Mouse (Mus musculus): ENCODE measurements around the gene Vsir.

Gene Vsir

DNA sequence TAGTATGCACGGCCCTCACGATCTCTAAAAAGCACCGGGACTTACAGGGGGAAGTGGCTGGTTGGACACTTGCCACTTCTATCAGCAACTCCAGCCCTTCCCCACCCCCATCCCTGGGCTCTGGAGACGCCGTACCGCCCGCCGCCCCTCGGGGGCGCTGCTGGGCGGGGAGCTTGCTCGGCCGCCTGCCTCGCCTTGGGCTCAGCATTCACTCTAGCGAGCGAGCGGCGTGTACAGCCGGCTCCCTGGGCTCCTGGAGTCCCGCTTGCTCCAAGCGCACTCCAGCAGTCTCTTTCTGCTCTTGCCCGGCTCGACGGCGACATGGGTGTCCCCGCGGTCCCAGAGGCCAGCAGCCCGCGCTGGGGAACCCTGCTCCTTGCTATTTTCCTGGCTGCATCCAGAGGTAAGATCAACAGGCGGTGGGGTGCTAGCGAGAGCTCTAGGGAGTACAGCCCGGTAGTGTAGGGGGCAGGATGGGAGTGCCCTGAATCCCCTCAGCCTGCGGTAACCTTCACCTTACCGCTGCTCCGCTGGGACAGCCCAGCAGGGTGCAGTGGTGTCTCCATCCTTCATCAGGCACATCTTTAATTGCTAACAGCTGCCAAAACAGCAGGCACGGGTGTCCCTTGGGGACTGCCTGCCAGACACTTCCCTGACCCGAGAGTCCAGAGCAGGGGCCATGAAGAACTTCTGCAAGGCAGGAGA is at the start of gene Vsir:
Gene Vsir (plus strand): TSS at position 151 of the 705 bp plus-strand sequence.
- peak; percentile 94 for DNase-seq

DNA sequence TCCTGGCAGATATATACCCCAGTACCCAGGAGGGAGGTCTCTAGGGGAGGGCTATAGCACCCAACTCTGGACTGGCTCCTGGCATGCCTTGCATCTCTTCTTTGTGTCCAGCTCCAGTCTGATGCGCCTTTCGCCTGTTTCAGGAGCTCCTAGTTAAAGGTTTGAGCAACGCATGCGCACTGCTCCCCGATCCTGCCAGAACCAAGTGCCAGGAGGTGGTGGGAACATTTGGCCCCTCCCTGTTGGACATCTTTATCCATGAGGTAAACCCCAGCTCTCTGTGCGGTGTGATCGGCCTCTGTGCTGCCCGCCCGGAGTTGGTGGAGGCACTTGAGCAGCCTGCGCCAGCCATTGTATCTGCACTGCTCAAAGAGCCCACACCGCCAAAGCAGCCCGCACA is 47.0 kb upstream of the Vsir start:
- no peak for DNase-seq

DNA sequence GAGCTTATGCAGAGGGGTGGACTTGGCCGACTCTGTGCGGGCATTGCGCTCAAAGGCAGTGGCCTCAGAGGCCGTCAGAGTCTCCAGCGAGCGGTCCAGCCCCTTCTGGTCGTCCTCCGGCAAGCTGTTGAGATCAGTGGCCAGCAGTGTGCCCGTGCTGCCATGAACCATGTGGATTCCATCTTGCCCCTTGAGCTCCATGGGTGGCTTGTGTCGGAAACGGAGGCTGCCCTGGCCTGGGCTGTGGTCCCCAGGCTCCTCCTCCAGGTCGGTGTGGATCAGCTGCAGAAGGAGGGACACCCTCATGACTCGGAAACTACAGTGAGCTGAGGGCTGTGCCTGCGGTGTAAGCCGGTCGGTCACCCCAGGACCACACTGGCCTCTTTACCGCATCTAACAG is 43.2 kb upstream of the Vsir start:
- DNase-seq, result no peak

DNA sequence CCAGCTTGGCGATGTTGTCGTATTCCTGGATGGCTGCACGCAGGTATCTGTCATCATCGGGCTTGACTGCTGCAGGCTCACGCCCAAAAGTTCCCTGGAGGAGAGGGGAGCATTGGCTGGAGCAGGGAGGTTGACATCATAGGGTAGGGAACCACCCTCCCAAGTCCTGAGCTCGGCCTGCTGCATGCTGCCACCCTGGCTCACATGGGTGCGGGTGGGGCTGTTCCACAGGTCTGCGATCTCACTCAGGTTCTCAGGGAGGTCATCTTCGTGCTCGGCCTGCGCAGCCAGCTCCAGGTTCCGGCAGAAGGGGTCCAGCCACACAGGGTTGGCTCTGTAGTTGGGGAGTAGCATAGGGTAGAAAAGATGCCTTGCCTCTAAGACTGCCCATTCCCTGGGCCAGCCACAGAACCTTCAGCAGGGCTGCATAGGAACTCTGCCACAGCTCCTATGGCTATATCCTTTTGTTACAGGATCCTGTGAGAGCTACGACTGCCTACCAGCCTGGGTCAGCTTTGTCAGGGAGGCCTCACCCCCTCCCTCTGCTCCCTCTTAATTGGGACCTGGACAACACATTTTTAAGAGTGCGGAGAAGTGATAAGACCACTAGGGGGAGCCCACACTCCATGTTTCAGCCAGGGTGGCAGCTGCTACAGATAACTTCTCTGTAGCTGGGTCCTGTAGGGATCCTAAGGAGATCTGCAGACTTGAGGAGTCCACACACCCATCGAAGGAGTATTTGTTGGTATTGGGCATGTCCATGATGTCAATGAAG is 41.6 kb upstream of the Vsir start:
- peak; percentile 86 for DNase-seq

DNA sequence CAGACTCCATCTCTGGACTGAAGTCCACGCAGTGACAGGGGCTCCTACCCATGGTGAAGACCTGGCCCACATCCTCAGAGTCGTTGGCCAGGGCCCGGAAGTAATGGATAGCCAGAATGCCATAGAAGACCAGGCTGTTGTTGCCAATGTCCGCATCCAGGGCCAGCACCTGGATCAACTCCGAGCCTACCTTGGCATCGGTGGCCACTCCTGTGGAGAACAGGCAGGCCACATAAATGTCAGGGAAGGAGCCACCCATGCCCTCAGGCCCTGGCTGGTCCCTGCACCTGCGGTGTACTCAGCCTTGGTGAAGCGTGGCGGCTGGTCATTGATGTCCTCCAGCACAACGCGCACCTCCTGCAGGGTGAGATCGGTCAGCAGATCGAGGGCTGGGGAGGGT is 36.0 kb upstream of the Vsir start:
- DNase-seq, result no peak

DNA sequence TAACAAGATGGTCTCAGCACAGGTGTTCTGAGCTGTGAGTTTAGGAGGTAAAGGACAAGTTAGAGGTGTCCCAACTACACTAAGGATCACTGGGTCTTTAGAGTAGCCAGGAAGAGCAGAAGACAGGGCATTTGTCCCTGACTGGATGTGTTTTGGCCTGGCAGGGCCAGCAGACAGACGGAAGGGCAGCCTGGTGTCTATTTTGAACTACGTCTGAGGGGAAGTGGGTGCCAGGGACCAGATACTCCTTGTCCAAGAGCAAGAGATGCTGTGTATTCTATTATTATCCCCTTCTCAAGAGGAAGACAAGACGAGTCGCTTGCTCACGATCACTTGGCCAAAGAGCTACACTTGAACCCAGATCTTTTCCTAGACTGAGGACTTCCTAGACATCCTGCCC is 33.0 kb upstream of the Vsir start:
- no peak for DNase-seq

DNA sequence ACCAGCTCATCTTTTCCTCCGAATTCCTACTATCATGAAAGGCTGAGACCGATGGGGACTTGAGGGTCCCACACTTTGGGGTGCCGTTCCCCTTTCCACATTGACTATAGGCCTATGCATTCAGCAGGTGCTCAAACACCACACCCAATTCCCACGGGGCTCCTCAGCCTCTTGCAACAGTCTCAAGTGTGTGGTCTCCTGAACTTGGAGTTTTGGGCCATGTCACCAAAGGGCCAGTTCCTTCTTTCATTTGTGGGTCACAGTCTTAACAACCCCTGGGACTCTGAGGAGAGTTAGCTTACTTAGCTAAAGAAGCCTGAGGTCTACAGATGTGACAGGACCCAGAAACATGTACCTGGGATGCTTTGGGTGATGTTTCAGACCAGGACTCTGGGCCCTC is 30.5 kb upstream of the Vsir start:
- DNase-seq, result no peak

DNA sequence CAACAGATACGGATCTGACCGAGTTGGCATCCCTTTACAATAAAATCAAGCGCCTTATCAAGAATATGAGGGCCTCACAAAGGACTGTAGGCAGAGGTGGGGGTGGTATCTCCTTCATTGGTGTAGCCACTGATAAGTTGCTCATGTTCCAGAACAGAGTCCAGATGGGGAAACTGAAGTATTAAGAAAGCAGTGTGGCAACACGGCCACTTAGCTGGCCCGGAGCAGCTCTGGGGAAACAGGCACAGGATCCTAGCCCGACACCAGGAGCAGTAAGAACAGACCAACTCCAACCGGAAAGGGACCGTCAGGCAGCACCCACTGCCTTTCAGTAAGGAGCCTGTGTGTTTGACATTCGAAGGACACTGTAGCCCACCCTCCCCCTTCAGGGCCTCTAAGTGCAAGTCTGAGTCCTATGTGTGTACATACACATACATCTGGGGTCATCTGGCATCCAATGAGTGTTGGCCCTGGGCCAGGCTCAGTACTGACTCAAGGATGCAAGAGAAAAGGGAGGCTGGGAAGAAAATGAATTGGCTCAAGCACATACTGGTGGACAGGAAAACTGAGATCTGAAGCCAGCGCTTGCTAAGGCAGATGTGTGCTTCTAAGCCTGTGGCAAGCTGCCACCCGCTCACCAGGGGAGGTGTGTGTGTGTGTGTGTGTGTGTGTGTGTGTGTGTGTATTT is 17.5 kb upstream of the Vsir start:
- peak; percentile 52 for DNase-seq

DNA sequence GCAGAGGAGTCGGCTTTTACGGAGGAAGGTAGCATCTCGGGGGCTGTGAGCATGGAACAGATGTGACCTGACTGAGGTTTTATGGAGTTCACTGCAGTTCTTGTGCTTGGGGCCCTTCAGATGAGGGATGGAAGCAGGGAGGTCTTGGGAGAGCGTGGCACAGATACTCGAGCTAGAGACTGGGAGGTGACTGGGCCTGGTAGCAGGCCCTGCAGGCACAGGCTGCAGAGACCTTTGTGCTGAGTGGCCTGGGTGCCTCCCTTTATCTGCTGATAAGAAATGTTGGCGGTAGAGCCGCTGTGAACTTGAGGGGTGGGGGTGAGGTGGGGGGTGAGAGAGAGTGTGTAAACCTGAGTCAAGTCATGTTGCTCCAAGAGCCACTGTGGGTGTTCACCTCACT is 12.1 kb upstream of the Vsir start:
- DNase-seq, result no peak

DNA sequence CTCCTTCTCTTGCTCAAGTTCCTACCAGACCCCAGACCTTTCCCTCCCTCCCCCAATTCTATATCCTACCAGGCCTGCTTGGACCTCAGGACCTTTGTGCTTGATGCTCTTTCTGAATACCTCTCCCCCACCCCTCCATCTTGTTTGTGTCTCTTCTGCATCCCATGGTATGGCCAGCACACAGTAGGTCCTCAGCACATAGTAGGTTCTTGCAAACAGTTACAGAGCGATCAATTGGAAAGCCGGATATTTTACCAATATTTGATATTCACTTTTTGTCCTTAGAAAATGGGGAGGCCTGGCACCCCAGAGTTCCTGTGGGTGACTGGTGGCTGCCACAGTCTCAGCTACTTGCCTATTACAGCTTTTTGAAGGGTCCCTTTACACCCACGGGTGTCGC is 11.6 kb upstream of the Vsir start:
- DNase-seq, result no peak

DNA sequence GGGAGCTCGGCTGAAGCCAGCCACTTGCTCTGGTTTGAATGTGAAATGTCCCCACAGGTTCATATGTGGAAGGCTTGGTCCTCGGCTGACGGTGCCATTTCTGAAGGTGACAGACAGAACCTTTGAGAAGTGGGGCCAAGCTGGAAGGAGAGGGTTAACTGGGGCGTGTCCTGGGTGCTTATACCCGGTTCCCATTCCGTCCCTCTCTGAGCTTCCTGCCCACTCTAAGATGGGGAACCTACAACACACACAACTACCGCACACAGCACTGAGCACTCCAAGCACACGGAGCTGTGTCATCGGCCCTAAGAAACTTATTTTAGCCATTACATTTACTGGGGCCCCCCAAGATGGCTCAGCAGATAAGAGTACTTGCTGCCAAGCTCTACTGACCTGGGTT is 5.1 kb upstream of the Vsir start:
- no peak for DNase-seq

DNA sequence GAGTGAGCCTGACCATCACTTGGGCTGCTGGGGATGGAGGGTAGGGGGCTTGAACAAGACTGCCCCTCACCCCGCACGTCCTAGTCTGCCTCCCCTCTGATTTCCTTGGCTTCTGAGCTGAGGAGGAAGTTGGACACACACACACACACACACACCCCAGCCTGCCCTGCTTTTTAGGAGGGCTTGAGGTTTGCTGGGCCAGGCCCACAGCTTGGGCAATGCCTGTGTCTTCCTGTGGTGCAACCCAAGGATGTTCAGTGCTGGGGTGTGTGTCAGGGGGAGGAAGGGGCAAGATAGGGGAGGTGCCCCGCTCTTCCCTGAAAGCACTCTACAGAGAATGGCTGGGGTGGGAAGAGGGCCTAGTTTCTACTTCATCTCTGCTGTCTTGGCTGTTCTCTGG is 2.5 kb upstream of the Vsir start:
- DNase-seq, result no peak

DNA sequence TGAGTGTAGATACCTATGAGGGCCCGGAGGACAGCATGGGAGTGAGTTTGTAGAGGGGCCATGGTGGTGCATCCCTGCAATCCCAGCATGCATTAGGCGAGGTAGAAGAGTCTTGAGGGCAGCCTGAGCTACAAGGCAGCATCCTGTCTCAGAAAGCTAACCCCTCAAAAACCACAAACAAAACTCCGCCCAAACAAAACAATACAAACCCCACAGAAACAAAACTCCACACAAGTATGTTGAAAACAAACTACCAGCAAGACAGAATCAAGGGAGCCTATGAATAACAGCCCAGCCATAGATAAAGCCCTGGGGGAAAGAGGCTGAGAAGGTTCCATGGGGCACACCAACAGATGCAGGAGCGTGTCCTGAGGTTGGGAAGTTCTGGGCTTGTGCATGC is 595 bp upstream of the Vsir start:
- DNase-seq, result no peak

DNA sequence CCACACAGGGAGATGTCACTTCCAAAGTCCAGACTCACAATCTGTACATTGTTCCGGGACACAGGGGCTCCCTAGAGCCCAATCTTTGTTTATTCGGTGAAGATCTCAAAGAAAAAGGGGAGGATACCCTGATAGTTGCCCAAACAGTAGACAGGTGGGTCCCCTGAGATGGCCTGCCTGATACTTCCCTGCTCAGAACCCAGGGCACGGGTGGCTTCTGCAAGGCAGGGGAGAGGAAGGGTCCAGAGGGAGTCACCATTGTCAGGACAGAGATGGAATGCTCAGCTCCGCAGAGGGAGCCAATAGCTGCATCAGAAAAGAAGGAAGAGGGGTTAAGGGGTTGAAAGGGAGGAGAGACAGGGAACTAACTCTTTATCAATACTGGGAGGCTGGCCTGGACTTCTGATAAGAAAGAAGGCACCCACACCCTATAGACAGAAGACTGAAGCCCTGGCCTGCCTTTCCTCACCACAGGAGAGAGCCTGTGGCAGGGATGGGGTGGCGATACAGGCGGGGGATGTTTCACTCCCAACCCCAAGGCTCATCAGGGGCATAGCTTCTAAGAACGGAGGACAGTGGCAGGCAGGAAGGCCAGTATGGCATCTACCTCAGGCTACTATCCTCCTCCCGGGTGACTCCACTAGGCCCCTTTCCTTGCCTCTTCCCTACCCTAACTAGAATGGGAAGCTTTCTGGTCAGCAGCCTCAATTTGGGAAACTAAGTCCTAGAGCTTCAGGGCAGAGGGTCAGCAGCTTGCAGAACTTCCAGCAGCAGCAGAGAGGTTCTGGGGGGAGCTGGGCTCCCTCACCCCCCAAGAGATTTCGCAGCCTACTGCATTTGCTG is 1.3 kb downstream of the Vsir start:
- DNase-seq, result no peak

DNA sequence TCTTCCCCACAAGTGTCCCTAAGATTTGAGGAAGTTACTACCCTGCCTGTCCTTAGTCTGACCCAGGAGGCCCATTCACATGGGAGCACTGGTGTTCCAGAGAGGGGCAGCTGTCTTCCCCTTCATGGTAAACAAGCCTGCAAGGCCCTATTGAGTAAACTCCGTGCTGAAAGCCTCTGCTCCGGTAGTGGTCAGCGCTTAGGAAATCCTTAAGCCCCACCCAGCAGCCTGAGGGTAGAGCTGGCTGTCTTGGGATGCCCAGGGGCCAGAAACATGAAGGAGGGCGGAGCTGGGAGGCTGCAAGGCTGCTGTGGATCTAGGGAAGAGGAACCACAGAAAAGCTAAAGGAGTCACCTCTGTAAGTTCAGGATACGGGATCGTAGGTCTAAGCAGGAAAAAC is 2.4 kb downstream of the Vsir start:
- peak; percentile 85 for DNase-seq

DNA sequence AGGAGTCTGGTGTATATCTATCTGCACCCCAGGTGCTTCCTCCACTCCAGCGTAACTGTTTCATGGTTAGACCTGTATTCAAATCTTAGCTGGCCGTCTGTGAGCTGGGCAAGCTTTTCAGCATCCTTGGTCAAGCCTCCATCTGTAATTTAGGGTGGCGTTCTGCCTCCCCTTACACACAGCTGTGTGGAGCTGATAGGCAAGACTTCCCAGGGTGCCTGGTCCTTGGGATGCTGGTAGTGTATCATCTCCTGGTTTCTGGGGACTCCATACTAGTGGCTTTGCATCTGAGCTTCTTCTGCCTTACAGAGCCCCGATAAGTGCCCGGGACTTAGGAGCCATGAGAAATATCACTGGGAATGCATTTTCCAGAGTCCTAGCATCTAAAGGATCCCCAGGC is 3.0 kb downstream of the Vsir start:
- no peak for DNase-seq

DNA sequence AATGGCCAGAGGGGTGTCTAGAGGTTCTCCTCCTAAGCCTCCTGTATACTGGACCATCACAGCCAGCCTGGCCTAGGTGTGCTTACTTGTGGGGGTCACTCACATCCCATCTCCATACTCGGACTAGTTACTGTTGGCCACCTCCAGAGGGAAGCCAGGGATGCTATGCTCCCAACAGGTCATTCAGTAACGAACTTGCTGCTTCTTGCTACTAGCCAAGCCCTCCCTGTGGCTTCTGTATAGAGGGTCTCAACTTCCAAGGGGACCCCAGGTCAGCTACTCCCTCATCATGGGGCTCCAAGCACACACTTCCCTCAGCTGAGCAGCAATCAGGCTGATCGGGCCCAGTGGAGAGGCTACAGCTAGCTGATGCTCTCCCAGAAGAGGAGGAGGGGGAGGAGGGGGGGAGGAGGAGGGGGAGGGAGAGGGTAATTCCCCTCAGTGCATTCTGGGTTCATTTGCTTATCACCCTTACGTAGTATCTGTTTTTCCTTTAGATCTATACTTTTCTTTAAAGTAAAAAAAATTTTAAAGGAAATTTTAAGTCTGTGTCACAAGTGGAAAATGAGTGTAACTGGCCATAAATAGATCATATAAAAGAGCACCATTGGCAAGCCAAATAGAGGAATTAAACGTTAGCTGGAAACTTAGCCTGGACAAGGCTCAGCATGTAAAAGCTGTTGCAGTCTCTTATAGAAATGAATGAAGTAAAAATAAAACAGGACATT is 3.6 kb downstream of the Vsir start:
- DNase-seq, result no peak

DNA sequence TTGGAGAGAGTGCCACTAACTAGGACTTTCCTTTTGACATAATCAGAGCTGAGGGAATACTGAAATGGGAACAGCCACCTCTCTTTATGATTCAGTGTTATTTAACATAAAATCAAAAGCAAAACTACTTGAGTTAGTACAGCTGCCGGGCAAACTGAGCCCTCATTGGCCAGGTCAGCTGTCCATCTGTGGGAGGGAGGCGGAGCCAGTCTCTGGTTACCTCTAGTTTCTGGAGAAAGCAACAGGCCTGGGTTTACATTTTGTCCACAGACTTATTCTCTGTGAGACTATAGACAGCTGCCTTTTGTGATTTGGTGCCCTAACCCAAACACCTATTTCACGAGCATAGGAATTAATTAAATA is 4.1 kb downstream of the Vsir start:
- DNase-seq, result peak; percentile 96

DNA sequence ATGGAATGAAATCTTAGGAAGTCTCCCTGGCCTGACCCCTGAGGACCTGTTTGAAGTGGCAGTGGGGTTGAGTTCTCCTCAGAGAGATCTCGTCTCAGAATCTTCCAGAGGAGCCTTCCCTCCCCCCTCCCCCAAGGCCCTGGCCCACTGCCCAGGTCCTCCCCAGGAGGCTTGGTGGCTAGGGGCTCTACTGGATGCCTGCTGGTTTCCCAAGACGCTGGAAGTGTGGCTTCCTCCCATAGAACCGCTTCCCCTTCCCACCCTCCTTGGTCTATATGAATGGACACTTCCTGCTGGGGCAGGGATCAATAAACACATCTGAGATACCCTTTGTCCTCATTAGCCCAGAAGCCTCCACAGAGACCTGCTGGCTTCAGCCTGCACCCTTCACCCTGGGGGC is 4.6 kb downstream of the Vsir start:
- DNase-seq, result peak; percentile 57

DNA sequence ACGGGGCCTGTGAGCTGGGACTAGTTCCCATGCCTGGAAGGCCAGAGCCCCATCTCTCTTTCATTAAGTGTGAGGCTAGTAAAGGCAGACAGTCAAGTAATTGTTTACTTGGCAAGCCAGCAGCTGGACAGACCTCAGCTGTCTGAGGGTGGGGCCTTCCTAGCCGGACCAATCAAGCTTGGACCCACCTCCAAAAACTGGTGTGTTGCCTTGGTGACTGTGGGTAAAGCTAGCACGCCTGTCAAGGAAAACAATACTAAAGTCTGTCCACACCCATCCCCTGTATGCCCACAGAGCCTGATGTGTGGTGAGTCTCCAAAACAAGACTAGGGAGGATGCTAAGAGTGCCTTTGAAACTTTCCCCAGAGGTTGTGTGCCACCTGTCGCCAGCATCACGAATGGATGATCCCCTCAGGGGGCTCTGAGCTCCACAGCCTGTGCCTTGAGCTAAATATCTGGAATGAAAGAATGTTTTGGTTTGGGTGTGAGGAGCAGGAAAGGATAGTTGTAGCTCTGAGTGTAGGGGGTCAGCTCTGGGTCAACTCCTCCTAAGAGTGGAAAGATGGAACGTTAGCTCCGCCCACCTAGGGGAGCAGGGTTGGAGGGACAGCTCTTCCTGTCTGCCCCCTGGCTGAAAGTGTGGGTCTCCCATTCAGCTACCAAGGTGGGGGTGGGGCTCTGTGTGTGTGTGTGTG is 5.3 kb downstream of the Vsir start:
- DNase-seq, result peak; percentile 95

DNA sequence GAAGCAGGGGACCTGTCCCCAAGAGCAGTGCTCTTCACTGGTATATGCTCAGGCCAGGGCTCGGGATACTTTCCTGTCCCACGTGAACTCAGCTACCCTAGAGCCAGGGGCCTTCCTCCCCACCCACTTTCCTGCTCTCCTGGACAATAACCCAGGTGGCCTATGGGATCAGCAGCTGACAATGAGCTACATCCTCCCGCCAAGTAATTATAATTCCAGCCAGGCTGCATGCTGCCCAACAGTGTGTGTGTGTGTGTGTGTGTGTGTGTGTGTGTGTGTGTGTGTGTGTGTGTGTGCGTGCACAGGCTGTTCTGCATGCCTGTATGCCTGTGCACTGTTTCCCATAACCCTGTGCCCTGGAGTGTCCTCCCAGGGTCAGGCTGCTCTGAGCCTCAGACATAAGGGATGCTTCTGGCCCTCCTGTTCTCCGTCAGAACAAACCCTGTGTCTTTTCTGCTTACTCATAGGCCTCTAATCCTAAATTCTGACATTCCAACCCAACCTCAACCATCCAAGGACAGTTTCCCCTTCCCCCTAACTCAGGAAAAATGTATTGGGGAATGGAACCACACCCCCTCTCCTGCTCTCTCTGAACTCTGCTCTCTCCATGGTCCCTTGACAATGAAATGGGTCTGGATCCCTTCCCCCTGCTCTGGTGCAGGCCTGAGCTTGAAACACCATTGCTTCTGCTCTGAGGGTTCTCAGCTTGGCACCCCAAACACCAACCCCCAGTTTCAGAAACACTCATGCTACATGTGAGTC is 6.8 kb downstream of the Vsir start:
- DNase-seq, result peak; percentile 46
